Mouse (Mus musculus) MEL (cell line): ENCODE measurements around the gene St8sia6. TPM values are rescaled to one million over a fixed set of nuclear protein-coding genes. Genes with fewer than 3 reads are reported as not detected.

ENCODE experiments used
- DNase-seq: peaks from one replicate; pipeline ENCODE4 v3.0.0; 2011; ENCODE audit warnings: low read depth, low spot score
- H3K27ac ChIP-seq: 2 replicates; pipeline ENCODE4 v1.5.1; 2012; ENCODE audit warnings: low read depth, mild to moderate bottlenecking, control low read depth, low read length, moderate library complexity; ENCODE audit not compliant: control insufficient read depth
- H3K27me3 ChIP-seq, 2 experiments: fragments of 150-350 bp in 1 of 2; sonication (generic) in 1 of 2; 2 replicates each; pipeline ENCODE4 v1.6.1; 2012; ENCODE audit warnings: low read length in 2 of 2, mild to moderate bottlenecking in 2 of 2, improper control_type of control experiment in 1 of 2, moderate library complexity in 1 of 2; ENCODE audit not compliant: insufficient read depth in 2 of 2, control insufficient read depth in 1 of 2
- H3K36me3 ChIP-seq, 2 experiments: 2 replicates each; pipeline ENCODE4 v1.6.1; 2012 to 2014; ENCODE audit warnings: low read length in 2 of 2, improper control_type of control experiment in 1 of 2, inconsistent platforms in 1 of 2, mild to moderate bottlenecking in 1 of 2; ENCODE audit not compliant: insufficient read depth in 2 of 2, control insufficient read depth in 1 of 2
- H3K4me1 ChIP-seq, 2 experiments: fragments of 150-350 bp in 1 of 2; sonication (generic) in 1 of 2; 2 replicates each; pipeline ENCODE4 v1.6.1; 2012; ENCODE audit warnings: low read length in 2 of 2, improper control_type of control experiment in 1 of 2, mild to moderate bottlenecking in 1 of 2; ENCODE audit not compliant: insufficient read depth in 2 of 2, control insufficient read depth in 1 of 2
- H3K4me3 ChIP-seq, 2 experiments: fragments of 150-350 bp in 1 of 2; sonication (generic) in 1 of 2; 2 replicates each; pipeline ENCODE4 v1.5.1; 2012; ENCODE audit warnings: low read depth in 2 of 2, low read length in 2 of 2, mild to moderate bottlenecking in 2 of 2, moderate library complexity in 2 of 2, control low read depth in 1 of 2, improper control_type of control experiment in 1 of 2; ENCODE audit not compliant: control insufficient read depth in 1 of 2, insufficient read depth in 1 of 2
- H3K79me2 ChIP-seq: 2 replicates; pipeline ENCODE4 v1.6.1; 2012; ENCODE audit warnings: mild to moderate bottlenecking, low read length, moderate library complexity; ENCODE audit not compliant: control insufficient read depth, poor library complexity, insufficient read depth
- H3K9ac ChIP-seq: 2 replicates; pipeline ENCODE4 v1.6.1; 2012; ENCODE audit warnings: low read depth, mild to moderate bottlenecking, control low read depth, low read length, moderate library complexity; ENCODE audit not compliant: control insufficient read depth, poor library complexity, severe bottlenecking
- H3K9me3 ChIP-seq: fragments of 150-350 bp; sonication (generic); replicated peaks from 2 replicates; pipeline ENCODE4 v1.6.1; 2012; ENCODE audit warnings: mild to moderate bottlenecking, low read length, improper control_type of control experiment, moderate library complexity; ENCODE audit not compliant: insufficient read depth
- BHLHE40 ChIP-seq: IDR thresholded peaks from 2 replicates; pipeline ENCODE4 v1.6.1; 2012; ENCODE audit warnings: low read depth, mild to moderate bottlenecking, inconsistent platforms, low read length, improper control_type of control experiment, borderline replicate concordance
- CHD1 ChIP-seq: IDR thresholded peaks from 2 replicates; pipeline ENCODE4 v1.6.1; 2012; ENCODE audit warnings: low read depth, mild to moderate bottlenecking, inconsistent platforms, low read length, improper control_type of control experiment
- ELF1 ChIP-seq: IDR thresholded peaks from 2 replicates; pipeline ENCODE4 v1.6.1; 2014; ENCODE audit warnings: low read depth, mild to moderate bottlenecking, inconsistent platforms, low read length, improper control_type of control experiment, moderate library complexity
- EP300 ChIP-seq, 2 experiments: IDR thresholded peaks; 2 replicates each; pipeline ENCODE4 v1.6.1; 2011; ENCODE audit warnings: improper control_type of control experiment in 2 of 2, low read length in 2 of 2, low read depth in 1 of 2, mild to moderate bottlenecking in 1 of 2
- GABPA ChIP-seq: IDR thresholded peaks from 2 replicates; pipeline ENCODE4 v1.6.1; 2012; ENCODE audit warnings: low read depth, mild to moderate bottlenecking, inconsistent platforms, low read length, improper control_type of control experiment, moderate library complexity
- HCFC1 ChIP-seq: IDR thresholded peaks from 2 replicates; pipeline ENCODE4 v1.6.1; 2012; ENCODE audit warnings: low read depth, mild to moderate bottlenecking, inconsistent platforms, low read length, improper control_type of control experiment, moderate library complexity
- MAFK ChIP-seq: IDR thresholded peaks from 2 replicates; pipeline ENCODE4 v1.6.1; 2011; ENCODE audit warnings: low read depth, mild to moderate bottlenecking, low read length, improper control_type of control experiment, borderline replicate concordance
- MAX ChIP-seq: IDR thresholded peaks from 2 replicates; pipeline ENCODE4 v1.6.1; 2011; ENCODE audit warnings: low read length, improper control_type of control experiment
- MYB ChIP-seq: IDR thresholded peaks from 2 replicates; pipeline ENCODE4 v1.6.1; 2011; ENCODE audit warnings: mild to moderate bottlenecking, low read depth, low read length, improper control_type of control experiment
- MYC ChIP-seq: IDR thresholded peaks from 2 replicates; pipeline ENCODE4 v1.6.1; 2011; ENCODE audit warnings: low read depth, mild to moderate bottlenecking, low read length, improper control_type of control experiment, moderate library complexity
- NELFE ChIP-seq: IDR thresholded peaks from 2 replicates; pipeline ENCODE4 v1.6.1; 2011; ENCODE audit warnings: low read depth, low read length, improper control_type of control experiment
- POLR2A ChIP-seq, 2 experiments: IDR thresholded peaks; 2 replicates each; pipeline ENCODE4 v1.6.1; 2011 to 2012; ENCODE audit warnings: low read length in 2 of 2, mild to moderate bottlenecking in 2 of 2, control low read depth in 1 of 2, improper control_type of control experiment in 1 of 2, low read depth in 1 of 2, moderate library complexity in 1 of 2; ENCODE audit not compliant: control insufficient read depth in 1 of 2, insufficient read depth in 1 of 2, poor library complexity in 1 of 2
- POLR2AphosphoS2 ChIP-seq: IDR thresholded peaks from 2 replicates; pipeline ENCODE4 v1.6.1; 2011; ENCODE audit warnings: low read length, improper control_type of control experiment
- RAD21 ChIP-seq: IDR thresholded peaks from 2 replicates; pipeline ENCODE4 v1.6.1; 2011; ENCODE audit warnings: mild to moderate bottlenecking, low read depth, low read length, improper control_type of control experiment
- RCOR1 ChIP-seq: IDR thresholded peaks from 2 replicates; pipeline ENCODE4 v1.6.1; 2012; ENCODE audit warnings: low read depth, mild to moderate bottlenecking, inconsistent platforms, low read length, improper control_type of control experiment
- USF2 ChIP-seq, 2 experiments: IDR thresholded peaks; 2 replicates each; pipeline ENCODE4 v1.6.1; 2011 to 2012; ENCODE audit warnings: improper control_type of control experiment in 2 of 2, low read length in 2 of 2, borderline replicate concordance in 1 of 2, inconsistent platforms in 1 of 2, low read depth in 1 of 2, mild to moderate bottlenecking in 1 of 2; ENCODE audit not compliant: insufficient read depth in 1 of 2
- ZKSCAN1 ChIP-seq: IDR thresholded peaks from 2 replicates; pipeline ENCODE4 v1.6.1; 2012; ENCODE audit warnings: low read depth, mild to moderate bottlenecking, inconsistent platforms, low read length, improper control_type of control experiment, moderate library complexity
- ZNF384 ChIP-seq: IDR thresholded peaks from 2 replicates; pipeline ENCODE4 v1.6.1; 2012; ENCODE audit warnings: low read depth, mild to moderate bottlenecking, inconsistent platforms, low read length, improper control_type of control experiment
- polyA plus RNA-seq, 2 experiments: library from polyadenylated mRNA; stranded (reverse) in 1 of 2; unstranded in 1 of 2; fragments of >175 nt in 1 of 2; fragments of >200 nt in 1 of 2; gene quantifications; 2 replicates each; pipeline versions ENCODE4 v1.2.1 to v1.2.4; 2012; ENCODE audit warnings: low replicate concordance in 2 of 2, low read depth in 1 of 2; ENCODE audit not compliant: insufficient read length in 2 of 2, insufficient read depth in 1 of 2, missing spikeins in 1 of 2
- total RNA-seq: library from RNA; depleted of rRNA; stranded (reverse); fragments of 300-350 nt; gene quantifications from 2 replicates; pipeline ENCODE4 v1.2.3, GENCODE M21; 2012

The St8sia6 gene
- total and polyA plus RNA-seq, 3 experiments, result not detected

DNA sequence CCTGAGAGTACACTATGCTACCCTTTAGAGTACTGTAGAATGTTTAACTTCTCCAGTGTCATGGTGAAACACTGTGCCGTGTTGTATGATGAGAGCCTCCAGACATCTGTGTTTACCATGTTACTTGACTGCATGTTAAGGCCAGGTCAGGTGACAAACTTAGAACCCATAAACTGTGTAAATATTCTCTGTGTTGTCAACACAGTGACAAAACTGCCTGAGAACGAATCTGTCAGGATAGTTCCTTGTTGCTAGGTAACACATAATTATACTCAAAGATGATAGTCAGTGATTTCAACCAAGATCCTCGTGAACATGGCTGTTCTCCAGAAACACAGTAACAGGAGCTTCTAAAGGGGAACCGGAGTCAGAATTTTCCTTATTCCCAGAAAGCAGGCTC lies 38.1 kb downstream of the St8sia6 start:
- Histone ChIP-seq H3K27me3 (no peaks in the 10 kb centered on the region), H3K4me3 (no peak overlapping the region), H3K79me2 (no peaks in the 10 kb centered on the region), H3K4me1 (peaks cover 0 to 12% of the 10 kb centered on the region in 2 experiments; a peak in 2 of 4 replicates), H3K36me3 (peaks cover 0 to 14% of the 10 kb centered on the region in 2 experiments; a peak in 2 of 4 replicates), H3K27ac (no peak overlapping the region), H3K9me3 (no peaks in the 10 kb centered on the region), H3K9ac (no peak overlapping the region)
- DNase-seq, result no peak
- no peak for TF ChIP-seq CHD1
- TF ChIP-seq USF2 (IDR thresholded peaks at IDR 0.05; ENCODE audit: borderline replicate concordance in 1 of 2, insufficient read depth in 1 of 2, low read depth in 1 of 2, low read length in 2 of 2), result no peak
- TF ChIP-seq ZKSCAN1, result no peak
- no peak for TF ChIP-seq RAD21
- TF ChIP-seq MYC, result no peak
- TF ChIP-seq POLR2A (IDR thresholded peaks at IDR 0.05; ENCODE audit: control insufficient read depth in 1 of 2, insufficient read depth in 1 of 2, low read depth in 1 of 2, low read length in 2 of 2, poor library complexity in 1 of 2), result no peak
- no peak for TF ChIP-seq ZNF384
- no peak for TF ChIP-seq MAFK
- no peak for TF ChIP-seq EP300 (IDR thresholded peaks at IDR 0.05; ENCODE audit: low read depth in 1 of 2, low read length in 2 of 2)
- TF ChIP-seq ELF1, result no peak
- no peak for TF ChIP-seq GABPA
- no peak for TF ChIP-seq MYB
- no peak for TF ChIP-seq MAX
- no peak for TF ChIP-seq HCFC1
- no peak for TF ChIP-seq POLR2AphosphoS2

DNA sequence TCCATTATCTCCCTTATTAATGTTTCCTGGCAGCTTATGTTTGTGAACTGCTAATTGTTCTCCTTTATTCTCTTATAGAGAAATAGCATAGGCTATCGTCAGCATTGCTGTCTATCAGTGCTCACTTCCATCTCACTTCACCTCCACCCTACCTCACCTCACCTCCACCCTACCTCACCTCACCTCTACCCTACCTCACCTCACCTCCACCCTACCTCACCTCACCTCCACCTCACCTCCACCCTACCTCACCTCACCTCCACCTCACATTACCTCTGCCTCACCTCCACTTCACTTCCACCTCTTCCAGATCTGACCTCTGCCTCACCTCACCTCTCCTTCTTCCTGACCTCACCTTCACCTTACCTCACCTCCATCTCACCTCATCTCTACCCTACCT lies 42.2 kb downstream of the St8sia6 start:
- DNase-seq, result no peak
- Histone ChIP-seq H3K27ac (no peak overlapping the region), H3K9me3 (no peaks in the 10 kb centered on the region), H3K9ac (no peak overlapping the region), H3K36me3 (peaks cover 0 to 27% of the 10 kb centered on the region in 2 experiments; a peak in 2 of 4 replicates)
- TF ChIP-seq MYB (no peak), NELFE (no peak), GABPA (no peak), MAFK (no peak), RCOR1 (no peak), USF2 (IDR thresholded peaks at IDR 0.05; ENCODE audit: borderline replicate concordance in 1 of 2, insufficient read depth in 1 of 2, low read depth in 1 of 2, low read length in 2 of 2) (no peak), BHLHE40 (no peak)
- TF ChIP-seq, all 39 proteins: peak for 0
- H3K79me2 ChIP-seq, result no peaks in the 10 kb centered on the region
- H3K4me3 ChIP-seq, result no peak overlapping the region
- H3K27me3 ChIP-seq, result no peaks in the 10 kb centered on the region
- H3K4me1 ChIP-seq, result peaks cover 5 to 23% of the 10 kb centered on the region in 2 experiments
